Mouse (Mus musculus) T-helper 1 cell (primary cell): Measurements from ENCODE around the gene Tube1.

Experiments used
- in situ Hi-C: fragments of 300-600 bp; cut with MboI, MseI; formaldehyde crosslinking; loops from one replicate; pipeline ENCODE4 v1.15.1; 2025; ENCODE audit warnings: high pct_unique_total_duplicates

Tube1 gene

GRCm38 (mm10) chr10:39133462-39134310 lies at the start of gene Tube1, which contains the start of gene Fam229b:
Tube1 (plus strand) TSS chr10:39133976.
Fam229b (minus strand) TSS chr10:39133914.
- in situ Hi-C loops, result no loop called here

- in situ Hi-C loops, result no loop called here
Measured at GRCm38 (mm10) chr10:39096981-39097380, 36.8 kb upstream of the Tube1 start.

- in situ Hi-C loops, result no loop called here
Measured at GRCm38 (mm10) chr10:39098746-39099145, 35.0 kb upstream of the Tube1 start.

GRCm38 (mm10) chr10:39104803-39105449 lies 28.9 kb upstream of the Tube1 start:
- in situ Hi-C loops, result loop anchor here (10.0 kb wide), 1 partner anchor 1730 kb away; no protein-coding TSS in a partner anchor

GRCm38 (mm10) chr10:39106413-39106812 lies 27.4 kb upstream of the Tube1 start:
- in situ Hi-C loops, result loop anchor here (10.0 kb wide), 1 partner anchor 1732 kb away; no protein-coding TSS in a partner anchor

GRCm38 (mm10) chr10:39106935-39107334 lies 26.8 kb upstream of the Tube1 start:
- in situ Hi-C loops, result loop anchor here (10.0 kb wide), 1 partner anchor 1732 kb away; no protein-coding TSS in a partner anchor

- in situ Hi-C loops, result loop anchor here (10.0 kb wide), 1 partner anchor 1734 kb away; no protein-coding TSS in a partner anchor
Measured at GRCm38 (mm10) chr10:39108837-39109488, 24.8 kb upstream of the Tube1 start.

GRCm38 (mm10) chr10:39109489-39109874 lies 24.3 kb upstream of the Tube1 start:
- in situ Hi-C loops, result loop anchor here (10.0 kb wide), 1 partner anchor 1735 kb away; no protein-coding TSS in a partner anchor

GRCm38 (mm10) chr10:39121412-39121811 lies 12.4 kb upstream of the Tube1 start:
- in situ Hi-C loops, result no loop called here

GRCm38 (mm10) chr10:39137766-39138165 lies 4.0 kb downstream of the Tube1 start:
- in situ Hi-C loops, result no loop called here

- in situ Hi-C loops, result no loop called here
Measured at GRCm38 (mm10) chr10:39138761-39139160, 5.0 kb downstream of the Tube1 start.

GRCm38 (mm10) chr10:39140843-39141242 lies 7.1 kb downstream of the Tube1 start:
- in situ Hi-C loops, result no loop called here

- in situ Hi-C loops, result no loop called here
Measured at GRCm38 (mm10) chr10:39141401-39141800, 7.6 kb downstream of the Tube1 start.

GRCm38 (mm10) chr10:39142216-39142615 lies 8.4 kb downstream of the Tube1 start:
- in situ Hi-C loops, result no loop called here

- in situ Hi-C loops, result no loop called here
Measured at GRCm38 (mm10) chr10:39156719-39157118, 22.9 kb downstream of the Tube1 start.

- in situ Hi-C loops, result no loop called here
Measured at GRCm38 (mm10) chr10:39157321-39157720, 23.5 kb downstream of the Tube1 start.

- in situ Hi-C loops, result no loop called here
Measured at GRCm38 (mm10) chr10:39158306-39158705, 24.5 kb downstream of the Tube1 start.

- in situ Hi-C loops, result loop anchor here (10.0 kb wide), 1 partner anchor 723 kb away; no protein-coding TSS in a partner anchor
Measured at GRCm38 (mm10) chr10:39161406-39161805, 27.6 kb downstream of the Tube1 start.

GRCm38 (mm10) chr10:39162666-39163484 lies 29.1 kb downstream of the Tube1 start:
- in situ Hi-C loops, result loop anchor here (10.0 kb wide), 1 partner anchor 722 kb away; no protein-coding TSS in a partner anchor

GRCm38 (mm10) chr10:39163694-39164093 lies 29.9 kb downstream of the Tube1 start, which contains the start of gene Ccn6:
Ccn6 (minus strand) TSS chr10:39163794.
- in situ Hi-C loops, result loop anchor here (10.0 kb wide), 1 partner anchor 721 kb away; no protein-coding TSS in a partner anchor
